Mouse (Mus musculus): ENCODE results near the gene Car5a. TPM values are rescaled to one million over a fixed set of nuclear protein-coding genes. Genes with fewer than 3 reads are reported as not detected.

Gene Car5a
- polyA plus RNA-seq, 1 experiment from 2014 or later = not detected

DNA sequence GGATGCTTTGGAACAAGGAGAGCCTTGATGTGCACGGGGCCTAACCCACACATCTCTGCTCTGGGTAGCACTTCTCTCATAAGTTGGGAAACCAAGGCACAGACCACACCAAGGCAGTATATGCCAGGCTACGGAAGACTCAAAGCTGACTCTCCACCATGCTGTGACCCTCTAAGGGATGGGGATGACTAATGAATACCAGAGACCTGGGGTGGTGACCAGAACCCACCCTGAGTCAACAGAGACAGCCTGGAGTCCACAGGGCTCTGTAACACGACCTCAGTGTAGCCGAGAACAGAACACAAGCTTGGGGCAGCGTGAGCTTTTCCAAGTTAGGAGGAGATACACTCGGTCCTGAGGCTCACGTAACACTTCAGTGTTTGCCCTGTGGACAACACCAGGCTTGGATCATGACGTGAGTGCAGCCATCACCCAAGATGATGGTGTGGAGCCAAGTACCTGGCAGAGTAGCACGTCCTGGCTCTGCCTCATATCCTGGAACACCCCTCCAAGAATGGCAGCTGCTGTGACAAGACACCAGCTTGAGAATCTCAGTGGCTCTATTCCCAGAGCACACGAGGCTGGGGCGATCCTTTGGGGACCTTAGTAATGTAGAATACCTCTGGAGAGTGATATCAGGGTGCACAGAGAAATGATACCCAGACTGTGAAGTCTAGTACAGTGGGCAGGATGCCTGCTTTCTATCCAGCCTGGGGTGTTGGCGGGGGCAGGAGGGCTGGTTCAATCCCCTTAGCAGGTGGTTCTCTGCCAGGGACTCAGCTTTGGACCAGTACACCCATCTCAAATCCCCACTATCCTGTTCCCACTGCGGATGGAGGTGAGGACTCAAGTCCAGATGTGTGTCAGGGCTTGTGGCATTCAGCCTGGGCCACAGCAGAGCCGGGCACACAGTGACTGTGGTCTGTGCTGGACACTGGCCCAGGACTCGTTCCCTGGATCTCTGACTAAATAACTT, 54.6 kb downstream of the Car5a start:
- no peak for DNase-seq
- H3K9me3 ChIP-seq (ENCODE audit: control insufficient read depth, low read length) = no peaks in the 10 kb centered on the region

DNA sequence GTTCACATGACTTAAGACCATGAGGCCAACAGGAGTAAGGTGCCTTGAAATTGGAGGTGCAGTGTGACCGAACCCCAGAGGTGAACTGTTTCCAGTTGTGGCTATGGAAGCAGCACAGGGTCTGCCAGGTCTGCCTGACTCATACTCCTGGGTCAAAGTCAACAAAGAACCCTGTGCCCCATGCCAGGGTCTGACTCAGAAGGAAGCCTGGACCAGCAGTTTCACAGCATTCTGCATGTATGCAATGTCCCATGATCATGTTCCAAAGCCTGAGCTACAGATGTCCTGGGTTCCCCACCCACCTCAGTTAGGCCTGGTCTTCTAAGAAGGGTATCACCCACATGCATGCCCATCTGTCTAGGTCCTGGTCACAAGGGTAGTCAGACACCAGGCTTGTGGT, 55.4 kb downstream of the Car5a start:
- no peak overlapping the region for H3K9ac ChIP-seq (replicated peaks; ENCODE audit: low read length)
- no peak overlapping the region for H3K4me2 ChIP-seq (ENCODE audit: low read length)
- no peak overlapping the region for H3K27ac ChIP-seq (replicated peaks; ENCODE audit: low read depth, low read length)
- ATAC-seq (ENCODE audit: low FRiP score, low TSS enrichment) (no peak), DNase-seq (no peak)
- peaks cover 32% of the 10 kb centered on the region for H3K36me3 ChIP-seq (ENCODE audit: control insufficient read depth, insufficient read depth, low read length)
- no peaks in the 10 kb centered on the region for H3K27me3 ChIP-seq (ENCODE audit: control insufficient read depth, insufficient read depth, low read length)
- WGBS = 95% methylated on average over 1 of the region's 1 CpGs
- no peaks in the 10 kb centered on the region for H3K9me3 ChIP-seq (ENCODE audit: control insufficient read depth, low read length)
- H3K4me3 ChIP-seq (replicated peaks; ENCODE audit: low read depth, low read length) = no peak overlapping the region
- H3K4me1 ChIP-seq (ENCODE audit: control insufficient read depth, insufficient read depth, low read length) = no peaks in the 10 kb centered on the region

More for the DNA sequence above, 54.6 kb downstream of the Car5a start:
- no peak overlapping the region for H3K27ac ChIP-seq (replicated peaks; ENCODE audit: low read depth, low read length)
- WGBS = 89% methylated on average over 15 of the region's 15 CpGs
- H3K27me3 ChIP-seq (ENCODE audit: control insufficient read depth, insufficient read depth, low read length) = no peaks in the 10 kb centered on the region
- H3K4me3 ChIP-seq (replicated peaks; ENCODE audit: low read depth, low read length) = no peak overlapping the region
- no peak overlapping the region for H3K9ac ChIP-seq (replicated peaks; ENCODE audit: low read length)
- ATAC-seq (ENCODE audit: low FRiP score, low TSS enrichment) = no peak
- no peaks in the 10 kb centered on the region for H3K4me1 ChIP-seq (ENCODE audit: control insufficient read depth, insufficient read depth, low read length)
- no peak overlapping the region for H3K4me2 ChIP-seq (ENCODE audit: low read length)
- H3K36me3 ChIP-seq (ENCODE audit: control insufficient read depth, insufficient read depth, low read length) = peaks cover 25% of the 10 kb centered on the region

DNA sequence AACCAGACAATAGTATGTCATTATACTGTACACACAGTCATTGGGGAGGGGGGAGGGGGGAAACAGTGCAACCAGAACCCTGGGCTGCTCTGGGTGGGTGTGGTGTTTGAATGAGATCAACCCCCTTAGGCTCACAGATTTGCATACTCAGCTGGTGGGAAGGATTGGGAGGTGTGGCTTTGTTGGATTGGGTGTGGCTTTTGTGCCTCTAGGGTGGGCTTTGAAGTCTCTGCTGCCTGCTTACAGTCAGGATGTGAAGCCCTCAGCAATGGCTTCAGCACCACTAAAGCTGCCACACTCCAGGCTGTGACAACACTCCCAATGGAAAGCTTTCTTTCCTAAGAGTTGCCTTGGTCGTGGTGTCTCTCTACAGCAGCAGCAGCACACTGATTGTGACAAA, 57.2 kb downstream of the Car5a start:
- H3K9me3 ChIP-seq (ENCODE audit: control insufficient read depth, low read length) = no peaks in the 10 kb centered on the region
- H3K4me2 ChIP-seq (ENCODE audit: low read length) = no peak overlapping the region
- H3K36me3 ChIP-seq (ENCODE audit: control insufficient read depth, insufficient read depth, low read length) = peaks cover 50% of the 10 kb centered on the region
- H3K27ac ChIP-seq (replicated peaks; ENCODE audit: low read depth, low read length) = no peak overlapping the region
- H3K4me3 ChIP-seq (replicated peaks; ENCODE audit: low read depth, low read length) = no peak overlapping the region
- H3K27me3 ChIP-seq (ENCODE audit: control insufficient read depth, insufficient read depth, low read length) = no peaks in the 10 kb centered on the region
- WGBS = 56% methylated on average over 1 of the region's 1 CpGs
- DNase-seq = peak; percentile 20
- H3K9ac ChIP-seq (replicated peaks; ENCODE audit: low read length) = no peak overlapping the region
- no peak for ATAC-seq (ENCODE audit: low FRiP score, low TSS enrichment)
- H3K4me1 ChIP-seq (ENCODE audit: control insufficient read depth, insufficient read depth, low read length) = no peaks in the 10 kb centered on the region

DNA sequence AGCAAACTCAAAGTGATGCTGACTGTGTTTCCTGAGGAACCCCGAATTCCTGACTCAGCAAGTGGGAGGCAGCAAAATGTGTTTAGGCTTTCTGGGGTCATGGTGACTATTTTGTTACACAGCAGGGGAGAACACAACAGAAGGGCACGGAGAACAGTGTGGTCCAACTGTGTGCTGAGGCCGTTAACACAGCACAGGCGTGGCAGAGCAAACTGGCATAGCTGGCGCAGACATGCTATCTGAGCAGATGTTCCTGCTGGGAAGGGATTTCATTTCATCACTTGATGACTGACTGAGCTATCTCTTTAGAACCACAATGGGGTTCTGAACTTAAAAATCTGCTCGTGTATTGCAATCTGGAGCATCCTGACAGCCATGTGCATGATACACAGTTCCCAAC, 59.3 kb downstream of the Car5a start:
- no peak for ATAC-seq (ENCODE audit: low FRiP score, low TSS enrichment)
- WGBS = 86% methylated on average over 6 of the region's 6 CpGs
- Histone ChIP-seq H3K27me3 (ENCODE audit: control insufficient read depth, insufficient read depth, low read length) (no peaks in the 10 kb centered on the region), H3K4me1 (ENCODE audit: control insufficient read depth, insufficient read depth, low read length) (no peaks in the 10 kb centered on the region), H3K9ac (replicated peaks; ENCODE audit: low read length) (no peak overlapping the region), H3K4me2 (ENCODE audit: low read length) (no peak overlapping the region), H3K36me3 (ENCODE audit: control insufficient read depth, insufficient read depth, low read length) (peaks cover 59% of the 10 kb centered on the region), H3K4me3 (replicated peaks; ENCODE audit: low read depth, low read length) (no peak overlapping the region), H3K9me3 (ENCODE audit: control insufficient read depth, low read length) (no peaks in the 10 kb centered on the region), H3K27ac (replicated peaks; ENCODE audit: low read depth, low read length) (no peak overlapping the region)
- DNase-seq = no peak

DNA sequence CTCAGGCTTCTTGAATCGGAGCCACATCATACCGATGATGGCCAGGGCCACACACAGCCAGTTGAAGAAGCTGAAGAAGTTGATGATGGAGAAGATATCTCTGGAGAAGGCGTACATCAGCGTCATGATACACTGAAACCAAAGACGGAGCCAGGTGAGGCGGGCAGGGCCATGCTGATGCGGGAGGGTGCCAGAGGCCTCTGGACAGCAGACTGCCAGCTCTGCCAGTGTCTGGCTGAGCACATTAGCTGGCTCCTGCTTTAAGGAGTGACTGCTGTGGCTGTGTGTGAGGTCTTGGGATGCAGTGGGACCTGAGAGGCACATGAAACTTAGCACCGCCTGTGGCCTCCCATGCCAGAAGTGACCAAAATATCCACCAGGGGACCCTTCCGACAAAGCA, 59.7 kb downstream of the Car5a start:
- Histone ChIP-seq H3K4me3 (replicated peaks; ENCODE audit: low read depth, low read length) (no peak overlapping the region), H3K27me3 (ENCODE audit: control insufficient read depth, insufficient read depth, low read length) (no peaks in the 10 kb centered on the region), H3K9ac (replicated peaks; ENCODE audit: low read length) (no peak overlapping the region), H3K4me1 (ENCODE audit: control insufficient read depth, insufficient read depth, low read length) (no peaks in the 10 kb centered on the region), H3K4me2 (ENCODE audit: low read length) (no peak overlapping the region), H3K27ac (replicated peaks; ENCODE audit: low read depth, low read length) (no peak overlapping the region), H3K9me3 (ENCODE audit: control insufficient read depth, low read length) (no peaks in the 10 kb centered on the region), H3K36me3 (ENCODE audit: control insufficient read depth, insufficient read depth, low read length) (peaks cover 59% of the 10 kb centered on the region)
- ATAC-seq (ENCODE audit: low FRiP score, low TSS enrichment) = no peak
- DNase-seq = no peak
- 92% methylated on average over 9 of the region's 9 CpGs for WGBS

DNA sequence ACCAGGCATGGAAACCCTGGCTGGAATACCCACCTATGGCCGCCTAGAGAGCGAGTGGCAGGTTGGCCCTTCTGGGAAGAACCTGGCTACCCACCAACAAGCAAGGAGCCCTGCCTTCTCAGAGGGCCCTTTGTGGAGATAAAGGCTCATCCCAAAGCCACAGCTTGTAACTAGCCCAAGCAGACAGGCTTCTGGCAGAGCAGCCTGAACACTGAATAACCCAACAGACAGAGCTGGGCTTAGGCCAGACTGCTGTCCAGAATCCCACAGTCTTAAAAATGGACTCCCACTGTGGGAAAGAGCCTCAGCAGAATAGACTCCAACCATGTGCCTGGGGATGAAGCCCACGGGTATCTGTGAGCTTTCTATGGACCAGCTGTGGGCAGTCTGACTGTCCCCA, 60.5 kb downstream of the Car5a start:
- ATAC-seq (ENCODE audit: low FRiP score, low TSS enrichment) = no peak
- DNase-seq = no peak
- Histone ChIP-seq H3K4me1 (ENCODE audit: control insufficient read depth, insufficient read depth, low read length) (no peaks in the 10 kb centered on the region), H3K27ac (replicated peaks; ENCODE audit: low read depth, low read length) (no peak overlapping the region), H3K27me3 (ENCODE audit: control insufficient read depth, insufficient read depth, low read length) (no peaks in the 10 kb centered on the region), H3K9me3 (ENCODE audit: control insufficient read depth, low read length) (no peaks in the 10 kb centered on the region), H3K4me3 (replicated peaks; ENCODE audit: low read depth, low read length) (no peak overlapping the region), H3K36me3 (ENCODE audit: control insufficient read depth, insufficient read depth, low read length) (peaks cover 59% of the 10 kb centered on the region), H3K4me2 (ENCODE audit: low read length) (no peak overlapping the region), H3K9ac (replicated peaks; ENCODE audit: low read length) (no peak overlapping the region)
- WGBS = 85% methylated on average over 3 of the region's 3 CpGs

DNA sequence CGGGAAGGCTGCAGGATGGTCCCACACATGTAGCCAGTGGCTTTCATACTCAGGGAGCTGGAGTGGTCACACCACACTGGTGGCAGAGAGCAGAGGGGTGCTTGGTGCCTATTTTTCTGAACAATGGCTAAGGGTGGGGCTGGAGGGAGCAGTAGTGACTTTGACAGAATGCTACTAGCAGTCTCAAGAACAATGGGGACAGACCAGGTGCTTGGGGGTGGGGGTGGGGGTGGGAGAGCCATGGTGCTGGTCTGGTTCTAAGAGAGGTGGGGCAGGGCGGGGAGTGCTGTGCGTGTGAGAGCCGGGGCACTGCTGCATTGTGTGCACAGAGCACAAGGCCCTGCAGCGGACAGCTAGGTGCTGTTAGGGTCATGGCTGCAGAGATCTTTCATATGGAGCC, 62.8 kb downstream of the Car5a start:
- DNase-seq = no peak
- H3K4me2 ChIP-seq (ENCODE audit: low read length) = no peak overlapping the region
- no peak overlapping the region for H3K9ac ChIP-seq (replicated peaks; ENCODE audit: low read length)
- no peaks in the 10 kb centered on the region for H3K4me1 ChIP-seq (ENCODE audit: control insufficient read depth, insufficient read depth, low read length)
- no peak overlapping the region for H3K27ac ChIP-seq (replicated peaks; ENCODE audit: low read depth, low read length)
- WGBS = 94% methylated on average over 5 of the region's 5 CpGs
- H3K4me3 ChIP-seq (replicated peaks; ENCODE audit: low read depth, low read length) = no peak overlapping the region
- H3K9me3 ChIP-seq (ENCODE audit: control insufficient read depth, low read length) = no peaks in the 10 kb centered on the region
- no peak for ATAC-seq (ENCODE audit: low FRiP score, low TSS enrichment)
- peaks cover 50% of the 10 kb centered on the region for H3K36me3 ChIP-seq (ENCODE audit: control insufficient read depth, insufficient read depth, low read length)
- H3K27me3 ChIP-seq (ENCODE audit: control insufficient read depth, insufficient read depth, low read length) = no peaks in the 10 kb centered on the region

DNA sequence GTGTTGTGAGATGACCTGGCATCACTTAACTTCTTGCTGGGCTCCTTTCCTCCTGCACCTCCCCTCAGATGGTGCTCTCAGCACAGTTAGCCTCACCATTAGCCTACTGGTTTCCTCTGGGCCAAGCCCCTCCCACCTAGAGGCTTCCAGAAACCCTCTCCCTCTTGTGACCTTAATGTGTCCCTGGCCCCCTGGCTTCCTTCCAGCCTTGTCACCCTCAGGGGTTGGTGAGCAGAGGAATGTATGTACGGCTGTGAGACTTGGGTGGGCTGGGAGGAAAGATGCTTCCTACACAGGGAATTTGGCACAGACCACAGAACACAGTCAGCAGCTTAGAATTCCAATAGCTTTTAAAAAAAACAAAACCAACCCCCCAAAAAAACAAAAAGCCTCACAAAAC, 63.9 kb downstream of the Car5a start:
- DNase-seq = no peak

DNA sequence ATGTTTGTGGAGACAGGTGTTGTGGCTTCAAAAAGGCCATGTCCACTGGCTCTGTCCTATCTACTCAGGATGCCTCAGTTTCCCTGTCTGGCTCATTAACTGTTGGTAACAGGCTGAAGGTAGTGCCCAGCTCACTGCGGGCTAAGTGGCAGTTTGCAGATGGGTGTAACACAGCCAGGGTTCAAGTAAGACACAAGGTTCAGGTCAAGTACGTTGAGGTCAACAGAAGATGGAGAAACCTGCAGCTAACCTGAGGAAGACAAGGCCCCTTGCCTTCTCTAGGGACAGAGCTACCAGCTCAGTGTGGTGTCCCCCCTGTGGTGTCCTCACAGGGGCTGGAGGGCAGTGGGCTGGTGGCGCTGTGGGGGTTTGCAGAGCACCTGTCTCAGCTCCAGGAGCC, 65.0 kb downstream of the Car5a start:
- no peaks in the 10 kb centered on the region for H3K27me3 ChIP-seq (ENCODE audit: control insufficient read depth, insufficient read depth, low read length)
- peaks cover 30% of the 10 kb centered on the region for H3K36me3 ChIP-seq (ENCODE audit: control insufficient read depth, insufficient read depth, low read length)
- H3K27ac ChIP-seq (replicated peaks; ENCODE audit: low read depth, low read length) = no peak overlapping the region
- H3K4me3 ChIP-seq (replicated peaks; ENCODE audit: low read depth, low read length) = no peak overlapping the region
- H3K4me1 ChIP-seq (ENCODE audit: control insufficient read depth, insufficient read depth, low read length) = no peaks in the 10 kb centered on the region
- H3K4me2 ChIP-seq (ENCODE audit: low read length) = no peak overlapping the region
- no peaks in the 10 kb centered on the region for H3K9me3 ChIP-seq (ENCODE audit: control insufficient read depth, low read length)
- ATAC-seq (ENCODE audit: low FRiP score, low TSS enrichment) (no peak), DNase-seq (no peak)
- H3K9ac ChIP-seq (replicated peaks; ENCODE audit: low read length) = no peak overlapping the region
- WGBS = 83% methylated on average over 3 of the region's 3 CpGs

More for the DNA sequence above, 63.9 kb downstream of the Car5a start:
- no peak overlapping the region for H3K4me3 ChIP-seq (replicated peaks; ENCODE audit: low read depth, low read length)
- no peak overlapping the region for H3K9ac ChIP-seq (replicated peaks; ENCODE audit: low read length)
- H3K27me3 ChIP-seq (ENCODE audit: control insufficient read depth, insufficient read depth, low read length) = no peaks in the 10 kb centered on the region
- no peak overlapping the region for H3K27ac ChIP-seq (replicated peaks; ENCODE audit: low read depth, low read length)
- H3K4me2 ChIP-seq (ENCODE audit: low read length) = no peak overlapping the region
- no peak for ATAC-seq (ENCODE audit: low FRiP score, low TSS enrichment)
- no peaks in the 10 kb centered on the region for H3K4me1 ChIP-seq (ENCODE audit: control insufficient read depth, insufficient read depth, low read length)
- WGBS = 84% methylated on average over 1 of the region's 1 CpGs
- peaks cover 42% of the 10 kb centered on the region for H3K36me3 ChIP-seq (ENCODE audit: control insufficient read depth, insufficient read depth, low read length)
- no peaks in the 10 kb centered on the region for H3K9me3 ChIP-seq (ENCODE audit: control insufficient read depth, low read length)

All from midbrain, embryonic 14.5 days (tissue).